Mouse (Mus musculus) frontal cortex, postnatal 10 days (tissue): ENCODE measurements around the gene Arrdc2.

Experiments
- DNase-seq, 2 experiments: peaks; one replicate each; pipeline ENCODE4 v3.0.0; 2022; ENCODE audit warnings: low spot score in 2 of 2, mixed read lengths in 1 of 2

Gene Arrdc2

GRCm38 (mm10) chr8:70839408-70840351, at the start of gene Arrdc2:
Gene Arrdc2, minus strand, starts transcription at chr8:70839720.
- peak; percentile 99 to 100 for DNase-seq

GRCm38 (mm10) chr8:70887669-70888068, 48.1 kb upstream of the Arrdc2 start:
- DNase-seq: peak in 1 of 2 experiments; percentile 36

- DNase-seq: no peak
Observed at GRCm38 (mm10) chr8:70885612-70886011, 46.1 kb upstream of the Arrdc2 start.

DNA sequence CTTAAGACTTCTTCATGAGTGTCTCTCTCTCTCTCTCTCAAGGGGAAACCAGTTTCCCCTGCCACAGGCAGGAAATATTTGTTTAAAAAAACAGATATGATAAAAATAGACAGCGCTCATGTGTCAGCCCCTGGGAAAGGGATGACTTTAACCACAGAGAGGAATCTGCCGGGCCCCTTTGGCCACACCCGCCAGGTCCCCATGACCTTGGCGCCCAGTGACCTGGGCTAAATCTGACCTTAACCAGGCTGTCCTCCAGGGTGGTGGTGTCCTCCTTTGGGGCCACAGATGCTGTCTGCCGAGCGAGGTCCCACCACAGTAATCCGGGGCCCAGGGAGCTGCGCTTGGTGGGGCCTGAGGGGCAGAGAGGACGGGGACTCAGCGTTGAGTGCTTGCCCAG, 45.2 kb upstream of the Arrdc2 start:
- DNase-seq: no peak

DNA sequence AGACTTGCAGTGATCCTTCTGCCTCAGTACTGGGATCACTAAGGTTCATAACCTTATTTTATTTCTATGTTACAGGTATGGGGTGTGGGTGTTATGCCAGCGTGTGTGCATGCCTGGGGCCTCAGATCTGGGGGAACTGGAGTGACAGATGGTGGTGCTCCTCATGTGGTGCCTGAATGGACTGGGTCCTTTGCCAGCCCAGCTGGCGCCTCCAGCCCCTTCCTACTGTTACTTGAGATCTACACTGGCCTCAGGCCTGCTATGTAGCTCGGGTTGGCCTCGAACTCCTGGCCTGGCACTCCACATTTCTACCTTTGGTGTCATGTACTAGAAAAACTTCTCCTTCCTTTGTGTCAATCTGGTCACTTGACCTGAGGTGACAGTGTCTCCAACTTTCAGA, 44.7 kb upstream of the Arrdc2 start:
- DNase-seq: no peak

DNA sequence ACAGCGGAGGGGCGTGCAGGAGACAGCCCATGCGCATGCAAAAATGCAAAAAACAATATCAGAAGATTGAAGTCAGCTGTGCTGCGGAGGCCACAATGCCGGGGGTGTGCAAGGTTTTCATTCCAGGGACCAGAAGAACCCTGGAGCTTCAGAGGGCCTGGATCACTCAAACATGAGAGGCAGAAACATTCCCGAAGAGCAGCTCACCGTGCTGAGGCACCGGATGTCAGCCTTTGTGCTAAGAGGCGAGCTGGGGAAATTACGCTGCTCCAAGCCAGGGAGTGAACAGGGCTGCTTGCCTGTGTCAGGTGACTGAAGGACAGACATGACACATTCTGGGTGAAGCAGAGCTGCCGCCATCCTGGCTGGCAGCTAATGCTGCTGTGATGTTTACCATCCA, 41.0 kb upstream of the Arrdc2 start:
- no peak for DNase-seq

- DNase-seq: peak in 1 of 2 experiments; percentile 22
Observed at GRCm38 (mm10) chr8:70880126-70880525, 40.6 kb upstream of the Arrdc2 start.

- DNase-seq: no peak
Observed at GRCm38 (mm10) chr8:70879500-70879899, 40.0 kb upstream of the Arrdc2 start.

DNA sequence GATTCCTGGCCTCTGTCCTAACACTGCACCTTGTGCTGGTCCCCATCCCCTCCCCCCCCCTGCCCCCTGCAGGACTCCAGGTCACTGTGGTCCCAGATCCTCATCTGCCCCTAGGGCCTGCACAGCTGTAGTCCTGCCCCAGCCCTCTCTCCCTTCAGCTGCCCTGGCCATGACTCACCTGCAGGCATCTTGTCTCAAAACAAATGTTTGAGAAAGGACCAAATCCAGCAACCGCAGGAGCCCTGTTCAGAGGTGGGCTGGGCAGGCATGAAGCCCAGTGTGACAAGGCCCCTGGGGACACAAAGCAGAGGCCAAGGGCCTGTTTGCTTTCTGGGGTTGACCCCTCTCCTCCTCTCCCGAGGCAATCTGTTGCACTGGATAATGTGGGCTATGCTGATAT, 38.7 kb upstream of the Arrdc2 start:
- DNase-seq: no peak

GRCm38 (mm10) chr8:70876382-70876781, 36.9 kb upstream of the Arrdc2 start:
- no peak for DNase-seq

- no peak for DNase-seq
Observed at GRCm38 (mm10) chr8:70874441-70874840, 34.9 kb upstream of the Arrdc2 start.

DNA sequence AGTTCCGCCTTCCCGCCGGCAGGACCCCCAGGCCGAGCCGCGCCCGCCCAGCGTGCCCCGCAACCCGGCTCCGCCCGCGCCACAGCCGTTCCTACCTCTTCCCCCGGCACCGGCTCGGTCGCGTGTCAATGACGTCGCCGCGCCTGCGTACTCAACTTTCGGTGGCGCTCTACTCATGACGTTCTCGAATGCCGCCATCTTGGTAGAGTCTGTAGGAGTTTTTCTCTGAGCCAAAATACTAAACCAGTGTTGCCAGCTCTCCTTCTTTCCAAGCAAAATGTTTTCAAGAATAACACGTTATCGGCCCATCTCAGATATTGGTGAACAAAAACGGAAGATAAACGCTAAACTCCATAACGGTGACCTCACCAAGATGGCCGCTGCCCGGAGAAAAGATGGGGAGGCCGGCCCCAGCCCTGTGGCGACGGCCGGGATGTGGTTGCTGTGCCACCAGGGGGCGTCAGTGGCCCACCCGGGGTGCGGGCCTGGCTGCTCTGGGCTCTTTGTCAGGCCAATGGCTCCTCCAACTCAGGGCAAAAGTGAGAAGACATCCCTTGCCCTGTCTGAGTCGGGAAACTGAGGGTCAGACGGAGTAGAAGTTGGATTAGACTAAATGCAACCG, 34.0 kb upstream of the Arrdc2 start, which contains the start of gene Ccdc124:
Gene Ccdc124 (minus strand): TSS at position 572 of the 622 bp plus-strand sequence.
- peak; percentile 90 to 95 for DNase-seq

DNA sequence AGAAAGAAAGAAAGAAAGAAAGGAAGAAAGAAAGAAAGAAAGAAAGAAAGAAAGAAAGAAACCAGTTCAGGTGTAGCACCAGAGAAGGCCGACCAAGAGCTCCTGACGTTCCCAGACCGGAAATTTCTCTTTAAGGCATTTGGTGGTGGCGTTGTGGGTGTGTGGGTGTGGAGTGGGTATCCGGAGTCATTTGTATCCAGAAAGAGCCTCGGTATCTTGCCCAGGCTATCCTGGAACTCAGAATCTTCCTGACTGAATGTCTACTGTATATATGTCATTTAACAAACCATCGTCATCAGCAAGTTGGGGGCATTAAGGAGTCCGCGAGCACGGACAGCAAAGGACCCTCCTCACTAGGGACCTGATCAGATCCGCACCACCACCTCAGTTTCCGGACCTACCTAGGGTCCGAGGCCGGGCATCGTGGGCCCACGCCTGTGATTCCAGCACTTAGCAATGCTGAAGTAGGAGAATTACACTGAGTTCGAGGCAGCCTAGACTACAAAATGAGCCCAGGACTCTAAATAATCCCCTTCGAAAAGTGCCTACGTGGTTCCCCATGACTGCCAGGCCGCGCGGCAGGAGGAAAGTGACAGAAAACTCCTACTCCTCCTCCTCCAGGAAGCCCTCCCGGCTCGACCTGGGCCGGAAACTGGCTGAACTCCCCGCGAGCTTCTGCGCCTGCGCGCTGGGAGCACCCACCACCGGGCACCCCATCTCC, 33.3 kb upstream of the Arrdc2 start:
- no peak for DNase-seq

DNA sequence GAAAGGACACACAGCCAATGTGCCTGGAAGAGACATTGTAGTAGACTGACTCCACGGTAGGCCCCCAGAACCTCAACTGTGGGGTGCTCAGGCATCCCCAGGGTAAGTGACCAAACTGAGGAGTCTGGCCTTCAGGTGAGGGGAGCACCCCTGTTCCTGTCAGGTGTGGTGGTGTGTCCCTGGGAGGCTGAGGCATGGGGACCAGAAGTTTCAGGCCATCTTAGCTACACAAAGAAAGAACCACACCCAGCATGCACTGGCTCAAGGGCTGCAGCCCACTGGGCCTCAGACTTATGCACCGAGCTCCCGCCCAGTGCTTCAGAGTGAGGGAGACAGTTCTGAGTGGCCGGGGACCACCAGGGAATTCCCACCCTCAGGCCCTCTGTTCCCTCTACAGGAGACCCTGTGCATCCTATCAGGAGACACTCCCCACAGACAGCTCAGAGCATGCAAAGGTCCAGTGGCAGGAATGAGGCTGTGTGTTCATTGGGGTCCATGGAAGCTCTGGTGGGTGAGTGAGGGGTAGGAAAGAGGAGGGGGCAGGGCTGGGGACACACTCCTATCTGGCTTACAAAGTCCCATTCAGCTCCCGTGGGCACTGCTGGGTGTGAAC, 31.8 kb upstream of the Arrdc2 start:
- no peak for DNase-seq

GRCm38 (mm10) chr8:70869601-70870041, 30.1 kb upstream of the Arrdc2 start:
- peak in 1 of 2 experiments; percentile 79 for DNase-seq

DNA sequence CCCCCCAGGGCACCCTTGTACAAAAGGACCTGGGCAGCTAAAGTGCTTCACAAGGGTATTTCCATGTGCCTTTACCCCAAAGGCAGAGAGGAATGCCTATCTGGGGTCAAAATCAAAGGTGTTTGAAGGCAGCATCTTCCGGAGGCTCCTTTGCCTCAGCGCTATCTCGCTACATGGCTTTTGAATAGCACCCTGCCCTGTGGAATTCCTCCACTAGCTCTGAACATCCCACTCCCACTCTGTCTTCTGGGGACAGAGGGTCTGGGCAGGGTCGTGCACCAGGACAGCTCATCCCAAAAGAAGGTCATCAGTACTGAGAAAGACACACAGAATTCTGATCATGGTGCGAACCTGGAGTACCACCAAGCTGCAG, 29.7 kb upstream of the Arrdc2 start:
- DNase-seq: no peak

DNA sequence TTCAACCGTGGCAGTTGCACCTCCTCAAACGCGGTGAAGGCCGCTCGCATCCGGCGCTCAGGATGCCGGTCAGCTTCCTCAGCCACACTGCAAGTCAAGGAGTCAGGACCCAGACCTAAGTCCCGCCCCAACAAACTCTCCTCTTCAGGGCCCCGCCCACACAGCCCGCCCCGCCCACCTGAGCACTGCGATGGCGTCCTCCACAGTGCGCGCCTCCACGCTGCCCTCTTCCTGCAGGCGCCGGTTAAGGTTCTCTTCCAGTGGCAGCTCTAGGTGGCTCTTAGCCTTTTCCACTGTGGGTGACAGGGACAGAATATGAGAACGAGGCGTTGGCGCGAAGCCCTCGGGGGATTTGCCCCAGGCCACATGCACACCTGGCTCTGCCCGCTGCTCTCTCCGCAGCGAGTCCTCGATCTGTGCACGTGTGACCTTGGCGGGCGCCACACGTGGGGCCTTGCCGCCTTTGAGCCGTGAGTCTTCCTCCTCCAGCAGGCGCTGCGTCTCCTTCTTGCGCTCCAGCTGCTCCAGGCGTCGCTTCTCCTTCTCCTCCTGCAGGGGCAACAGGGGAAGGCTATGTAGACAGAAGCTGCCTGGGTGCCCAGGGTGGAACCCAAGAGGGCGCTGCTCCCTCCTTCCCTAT, 29.2 kb upstream of the Arrdc2 start:
- no peak for DNase-seq

- no peak for DNase-seq
Observed at GRCm38 (mm10) chr8:70866566-70866965, 27.0 kb upstream of the Arrdc2 start.

DNA sequence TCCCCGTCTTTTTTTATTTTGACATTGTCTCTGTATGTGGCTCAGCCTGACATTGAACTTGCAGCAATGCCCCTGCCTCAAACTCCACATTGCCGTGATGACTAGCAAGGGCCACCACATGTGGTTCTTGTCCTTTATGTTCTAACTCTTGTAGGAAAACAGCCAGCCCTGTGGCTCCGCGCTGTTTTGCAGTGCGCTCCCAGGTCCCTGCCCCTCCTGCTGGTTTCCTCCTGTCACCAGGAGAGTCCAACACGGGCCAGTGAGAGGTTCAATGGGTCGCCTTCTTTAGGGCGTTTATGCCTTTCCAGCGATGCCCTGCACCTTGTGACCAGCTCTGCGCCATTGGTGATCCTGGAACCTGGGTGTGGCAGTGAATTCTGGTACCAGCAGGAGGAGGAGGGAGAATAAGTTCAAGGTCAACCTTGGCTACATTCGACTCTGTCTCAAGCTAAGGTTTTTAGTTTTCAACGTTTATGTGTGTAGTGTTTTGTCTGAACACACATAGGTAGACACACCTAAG, 26.5 kb upstream of the Arrdc2 start:
- no peak for DNase-seq

- peak; percentile 100 for DNase-seq
Observed at GRCm38 (mm10) chr8:70865350-70866000, 26.0 kb upstream of the Arrdc2 start.
